Mouse (Mus musculus) neutrophil, adult 5-6 weeks (primary cell): ENCODE results near the gene Gm5269. TPM values are rescaled to one million over a fixed set of nuclear protein-coding genes. Genes with fewer than 3 reads are reported as not detected.

ENCODE experiments used
- total RNA-seq: library from RNA; stranded (forward); fragments of 200-1000 nt; gene quantifications from 2 replicates; pipeline ENCODE4 v1.2.3, GENCODE M21; 2017

The Gm5269 gene
- total RNA-seq, 1 experiment from 2014 or later, result 5.7 TPM

Other genes starting within 250 kb of the Gm5269 start
- gene Wdr75, start 95.1 kb downstream of the Gm5269 start, total RNA-seq, result 47.3 and 54.4 TPM in 2 replicates
- 254 and 260 TPM in 2 replicates for gene Slc40a1, start 36.2 kb upstream of the Gm5269 start, total RNA-seq
- gene Dnah7b, start 176.0 kb upstream of the Gm5269 start, total RNA-seq, result not detected in 2 replicates